Mouse (Mus musculus): ENCODE results near the gene Kmt2e. TPM values are rescaled to one million over a fixed set of nuclear protein-coding genes. Genes with fewer than 3 reads are reported as not detected.
"Not testable (repeated sequence)": the region's sequence is repeated elsewhere in the genome, so short reads cannot be mapped to it uniquely, and the experiment has no call there.

Kmt2e gene
- polyA plus RNA-seq, 1 experiment from 2014 or later: 27.5 TPM

DNA sequence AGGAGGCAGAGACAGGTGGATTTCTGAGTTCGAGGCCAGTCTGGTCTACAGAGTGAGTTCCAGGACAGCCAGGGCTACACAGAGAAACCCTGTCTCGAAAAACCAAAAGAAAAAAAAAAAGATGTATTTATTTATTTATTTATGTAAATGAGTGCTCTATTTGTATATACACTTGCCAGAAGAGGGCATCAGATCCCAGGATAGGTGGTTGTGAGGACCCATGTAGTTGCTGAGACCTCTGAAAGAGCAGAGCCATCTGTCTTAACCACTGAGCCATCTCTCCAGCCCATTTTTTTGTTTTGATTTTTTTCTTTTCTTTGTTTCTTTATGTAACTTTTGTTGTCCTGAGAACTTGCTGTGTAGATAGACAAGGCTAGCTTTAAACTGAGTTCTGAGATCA is 19.3 kb downstream of the Kmt2e start:
- peak; percentile 31; the same call in 1 of the 2 replicates for TF ChIP-seq CTCF (IDR thresholded peaks at IDR 0.05; ENCODE audit: low read depth)
- not testable (repeated sequence) for H3K4me2 ChIP-seq (ENCODE audit: low read depth, low read length); H3K27ac ChIP-seq (ENCODE audit: low read depth); H3K9ac ChIP-seq (replicated peaks); DNase-seq; H3K27me3 ChIP-seq (ENCODE audit: insufficient read depth, low read length); H3K4me3 ChIP-seq (ENCODE audit: low read depth, low read length); ATAC-seq; H3K9me3 ChIP-seq (ENCODE audit: low read length); H3K4me1 ChIP-seq (ENCODE audit: insufficient read depth)
- whole genome bisulfite sequencing (ENCODE audit: insufficient replicate concordance): 68% methylated on average over 2 of the region's 2 CpGs
- H3K36me3 ChIP-seq (replicated peaks; ENCODE audit: insufficient read depth, low read length): peaks cover 32% of the 10 kb centered on the region

DNA sequence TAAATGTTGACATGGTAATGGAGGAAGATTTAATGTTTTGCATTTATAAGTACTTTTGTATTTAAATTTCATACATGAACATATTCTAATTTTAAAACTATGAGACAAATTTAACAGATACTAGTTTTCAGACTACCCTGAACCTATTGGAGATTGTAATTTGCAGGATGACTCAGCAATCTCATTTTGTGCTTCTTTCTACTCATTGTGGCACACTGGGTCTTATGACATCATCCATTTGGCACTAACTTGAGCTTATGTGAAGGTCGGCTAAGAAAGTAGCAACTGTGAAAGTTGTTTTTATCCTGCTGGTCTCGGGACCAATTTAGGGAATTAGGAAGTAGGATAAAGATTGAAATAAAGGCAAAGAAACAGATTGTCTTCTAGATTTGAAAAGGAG is 27.4 kb downstream of the Kmt2e start:
- H3K4me2 ChIP-seq (ENCODE audit: low read depth, low read length): no peak overlapping the region
- 60% methylated on average over 2 of the region's 2 CpGs for WGBS (ENCODE audit: insufficient replicate concordance)
- H3K9me3 ChIP-seq (ENCODE audit: low read length): no peaks in the 10 kb centered on the region
- TF ChIP-seq EP300 (IDR thresholded peaks at IDR 0.05; ENCODE audit: low read depth): no peak
- TF ChIP-seq CTCF (IDR thresholded peaks at IDR 0.05; ENCODE audit: low read depth): no peak
- ATAC-seq (no peak), DNase-seq (no peak)
- H3K36me3 ChIP-seq (replicated peaks; ENCODE audit: insufficient read depth, low read length): peaks cover 39% of the 10 kb centered on the region
- no peaks in the 10 kb centered on the region for H3K27me3 ChIP-seq (ENCODE audit: insufficient read depth, low read length)
- no peak overlapping the region for H3K4me3 ChIP-seq (ENCODE audit: low read depth, low read length)
- H3K4me1 ChIP-seq (ENCODE audit: insufficient read depth): peaks cover 6% of the 10 kb centered on the region; the same call in 1 of the 2 replicates
- H3K27ac ChIP-seq (ENCODE audit: low read depth): no peak overlapping the region
- no peak overlapping the region for H3K9ac ChIP-seq (replicated peaks)

DNA sequence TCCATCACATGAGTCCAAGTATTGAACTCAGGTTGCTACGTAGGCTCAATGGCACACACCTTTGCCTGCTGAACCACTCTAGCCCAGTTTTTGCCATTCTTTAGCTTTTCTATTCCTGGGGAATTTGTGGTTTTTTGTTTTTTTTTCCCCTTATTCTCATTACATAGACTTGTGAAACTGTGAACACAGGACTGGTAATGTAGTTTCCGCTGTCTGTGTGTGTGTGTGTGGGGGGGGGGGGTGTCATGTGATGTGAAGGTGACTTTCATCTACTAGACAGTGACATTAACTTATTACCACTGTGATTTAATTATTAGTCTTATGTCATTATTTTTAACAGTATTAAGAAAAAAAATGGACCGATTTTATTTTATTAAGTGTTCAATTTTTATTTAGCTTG is 30.0 kb downstream of the Kmt2e start:
- 96% methylated on average over 3 of the region's 3 CpGs for WGBS (ENCODE audit: insufficient replicate concordance)
- no peak for ATAC-seq
- H3K4me1 ChIP-seq (ENCODE audit: insufficient read depth): 0 out of 2 replicates have a peak, but pooled peaks cover 2% of the 10 kb centered on the region
- no peak for DNase-seq
- peaks cover 60% of the 10 kb centered on the region for H3K36me3 ChIP-seq (replicated peaks; ENCODE audit: insufficient read depth, low read length)
- no peak overlapping the region for H3K27ac ChIP-seq (ENCODE audit: low read depth)
- H3K4me3 ChIP-seq (ENCODE audit: low read depth, low read length): no peak overlapping the region
- H3K4me2 ChIP-seq (ENCODE audit: low read depth, low read length): no peak overlapping the region
- TF ChIP-seq EP300 (IDR thresholded peaks at IDR 0.05; ENCODE audit: low read depth) (no peak), CTCF (IDR thresholded peaks at IDR 0.05; ENCODE audit: low read depth) (no peak)
- no peak overlapping the region for H3K9ac ChIP-seq (replicated peaks)
- H3K9me3 ChIP-seq (ENCODE audit: low read length): no peaks in the 10 kb centered on the region
- no peaks in the 10 kb centered on the region for H3K27me3 ChIP-seq (ENCODE audit: insufficient read depth, low read length)

DNA sequence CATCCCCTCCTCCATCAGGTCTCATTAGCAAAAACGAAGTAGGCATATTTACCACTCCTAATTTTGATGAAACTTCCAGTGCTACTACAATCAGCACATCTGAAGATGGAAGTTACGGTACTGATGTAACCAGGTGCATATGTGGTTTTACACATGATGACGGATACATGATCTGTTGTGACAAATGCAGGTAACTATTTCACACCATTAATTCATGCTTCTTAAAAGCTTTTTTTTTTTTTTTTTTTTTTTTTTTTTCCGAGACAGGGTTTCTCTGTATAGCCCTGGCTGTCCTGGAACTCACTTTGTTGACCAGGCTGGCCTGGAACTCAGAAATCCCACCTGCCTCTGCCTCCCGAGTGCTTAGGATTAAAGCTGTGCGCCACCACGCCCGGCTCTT is 30.5 kb downstream of the Kmt2e start:
- Histone ChIP-seq H3K27ac (ENCODE audit: low read depth) (no peak overlapping the region), H3K4me1 (ENCODE audit: insufficient read depth) (0 out of 2 replicates have a peak, but pooled peaks cover 2% of the 10 kb centered on the region), H3K36me3 (replicated peaks; ENCODE audit: insufficient read depth, low read length) (peaks cover 62% of the 10 kb centered on the region), H3K4me2 (ENCODE audit: low read depth, low read length) (no peak overlapping the region), H3K9ac (replicated peaks) (no peak overlapping the region), H3K4me3 (ENCODE audit: low read depth, low read length) (no peak overlapping the region), H3K9me3 (ENCODE audit: low read length) (no peaks in the 10 kb centered on the region), H3K27me3 (ENCODE audit: insufficient read depth, low read length) (no peaks in the 10 kb centered on the region)
- WGBS (ENCODE audit: insufficient replicate concordance): 91% methylated on average over 8 of the region's 8 CpGs
- ATAC-seq (no peak), DNase-seq (no peak)
- TF ChIP-seq CTCF (IDR thresholded peaks at IDR 0.05; ENCODE audit: low read depth): no peak
- TF ChIP-seq EP300 (IDR thresholded peaks at IDR 0.05; ENCODE audit: low read depth): no peak

DNA sequence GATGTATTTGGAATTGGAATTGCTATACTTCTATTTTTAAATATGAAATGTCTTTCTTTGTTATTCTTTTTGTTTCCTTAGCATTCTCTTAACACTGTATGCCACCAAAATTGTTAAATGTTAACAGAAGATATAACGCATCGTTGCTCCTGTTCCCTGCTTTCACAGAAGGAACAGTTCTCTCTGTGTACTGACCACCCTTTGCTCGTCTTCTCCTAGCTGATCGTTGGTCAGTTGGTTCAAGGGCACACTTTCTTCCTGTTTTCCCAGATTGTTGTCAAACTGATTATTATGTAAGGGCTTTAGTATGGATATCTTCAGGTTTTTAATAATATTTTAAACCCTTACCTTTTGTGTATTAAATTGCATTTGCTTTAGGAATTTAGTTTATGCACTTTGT is 32.3 kb downstream of the Kmt2e start:
- Histone ChIP-seq H3K36me3 (replicated peaks; ENCODE audit: insufficient read depth, low read length) (peaks cover 71% of the 10 kb centered on the region), H3K9me3 (ENCODE audit: low read length) (no peaks in the 10 kb centered on the region)
- WGBS (ENCODE audit: insufficient replicate concordance): 81% methylated on average over 4 of the region's 4 CpGs

DNA sequence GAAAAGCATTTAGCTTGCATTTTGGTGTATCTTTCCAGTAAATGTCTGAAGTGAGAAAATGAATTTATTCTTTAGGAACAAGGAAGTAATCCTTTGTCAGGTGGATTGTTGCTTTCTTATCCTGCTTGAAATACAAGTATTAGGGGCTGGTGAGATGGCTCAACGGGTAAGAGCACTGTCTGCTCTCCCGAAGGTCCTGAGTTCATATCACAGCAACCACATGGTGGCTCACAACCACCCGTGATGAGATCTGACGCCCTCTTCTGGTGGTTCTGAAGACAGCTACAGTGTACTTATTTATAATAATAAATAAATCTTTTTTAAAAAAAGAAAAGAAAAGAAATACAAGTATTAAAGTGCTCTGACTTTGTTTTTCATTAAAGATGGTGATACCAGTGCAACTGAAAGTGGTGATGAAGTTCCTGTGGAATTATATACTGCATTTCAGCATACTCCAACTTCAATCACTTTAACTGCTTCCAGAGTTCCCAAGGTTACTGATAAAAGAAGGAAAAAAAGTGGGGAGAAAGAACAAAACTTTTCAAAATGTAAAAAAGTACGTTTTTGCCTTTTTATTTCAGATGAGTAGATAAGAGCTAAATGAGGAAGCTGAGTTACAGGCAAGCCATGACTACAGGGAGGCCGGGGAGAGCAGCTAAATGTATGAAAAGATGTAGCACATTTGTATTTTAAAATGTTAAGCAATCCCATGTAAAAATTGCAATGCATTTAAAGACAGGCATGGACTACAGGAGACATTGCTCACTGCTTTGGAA is 39.0 kb downstream of the Kmt2e start:
- WGBS (ENCODE audit: insufficient replicate concordance): 55% methylated on average over 6 of the region's 6 CpGs

More for the DNA sequence above, 32.3 kb downstream of the Kmt2e start:
- Histone ChIP-seq H3K4me2 (ENCODE audit: low read depth, low read length) (no peak overlapping the region), H3K27ac (ENCODE audit: low read depth) (no peak overlapping the region), H3K27me3 (ENCODE audit: insufficient read depth, low read length) (no peaks in the 10 kb centered on the region), H3K4me3 (ENCODE audit: low read depth, low read length) (no peak overlapping the region), H3K9ac (replicated peaks) (no peak overlapping the region), H3K4me1 (ENCODE audit: insufficient read depth) (no peaks in the 10 kb centered on the region)
- DNase-seq: no peak
- ATAC-seq: no peak
- no peak for TF ChIP-seq CTCF (IDR thresholded peaks at IDR 0.05; ENCODE audit: low read depth)
- no peak for TF ChIP-seq EP300 (IDR thresholded peaks at IDR 0.05; ENCODE audit: low read depth)

More for the DNA sequence above, 39.0 kb downstream of the Kmt2e start:
- Histone ChIP-seq H3K36me3 (replicated peaks; ENCODE audit: insufficient read depth, low read length) (peaks cover 65% of the 10 kb centered on the region), H3K4me2 (ENCODE audit: low read depth, low read length) (no peak overlapping the region), H3K27ac (ENCODE audit: low read depth) (no peak overlapping the region), H3K9ac (replicated peaks) (no peak overlapping the region), H3K4me3 (ENCODE audit: low read depth, low read length) (no peak overlapping the region), H3K27me3 (ENCODE audit: insufficient read depth, low read length) (no peaks in the 10 kb centered on the region), H3K4me1 (ENCODE audit: insufficient read depth) (no peaks in the 10 kb centered on the region), H3K9me3 (ENCODE audit: low read length) (no peaks in the 10 kb centered on the region)
- DNase-seq (no peak), ATAC-seq (no peak)
- TF ChIP-seq CTCF (IDR thresholded peaks at IDR 0.05; ENCODE audit: low read depth): peak; percentile 58
- TF ChIP-seq EP300 (IDR thresholded peaks at IDR 0.05; ENCODE audit: low read depth): no peak
